Mouse (Mus musculus): ENCODE data around the gene Gm3448. TPM values are rescaled to one million over a fixed set of nuclear protein-coding genes. Genes with fewer than 3 reads are reported as not detected.

The Gm3448 gene
- polyA plus RNA-seq, 1 experiment from 2014 or later, result 5.1 TPM

GRCm38 (mm10) chr17:14949161-14949827 lies 92.0 kb downstream of the Gm3448 start:
- Histone ChIP-seq H3K4me1 (replicated peaks; ENCODE audit: control insufficient read depth, insufficient read depth, low read length) (peaks cover 7% of the 10 kb centered on the region), H3K9ac (replicated peaks; ENCODE audit: low read depth, low read length) (no peak overlapping the region), H3K27me3 (replicated peaks; ENCODE audit: control insufficient read depth, insufficient read depth, low read length) (no peaks in the 10 kb centered on the region), H3K4me2 (ENCODE audit: low read length) (no peak overlapping the region), H3K36me3 (ENCODE audit: control insufficient read depth, insufficient read depth) (peaks cover 15% of the 10 kb centered on the region), H3K4me3 (replicated peaks; ENCODE audit: low read length) (no peak overlapping the region), H3K9me3 (ENCODE audit: control insufficient read depth, low read length) (no peaks in the 10 kb centered on the region), H3K27ac (ENCODE audit: low read length) (no peak overlapping the region)
- no peak for ATAC-seq
- 87% methylated on average over 7 of the region's 7 CpGs for WGBS

Other genes with a start within 250 kb of the Gm3448 start
- 6.3 and 7.5 TPM in 2 replicates for gene Wdr27, start 98.4 kb downstream of the Gm3448 start, polyA plus RNA-seq (2015; fragmentation: Nextera tagmentation; extraction: Ambion mirVana)
- 33.1 and 37.3 TPM in 2 replicates for gene 1600012H06Rik, start 98.4 kb downstream of the Gm3448 start, polyA plus RNA-seq (2015; fragmentation: Nextera tagmentation; extraction: Ambion mirVana)
- gene Phf10, start 80.3 kb downstream of the Gm3448 start, polyA plus RNA-seq (2015; fragmentation: Nextera tagmentation; extraction: Ambion mirVana), result 15.1 and 15.3 TPM in 2 replicates
- 6.9 and 7.5 TPM in 2 replicates for gene 9030025P20Rik, start 63.1 kb downstream of the Gm3448 start, polyA plus RNA-seq (2015; fragmentation: Nextera tagmentation; extraction: Ambion mirVana)
- 0.47 and 0.86 TPM in 2 replicates for gene Gm3417, start 62.7 kb downstream of the Gm3448 start, polyA plus RNA-seq (2015; fragmentation: Nextera tagmentation; extraction: Ambion mirVana)
- 8.5 and 9.9 TPM in 2 replicates for gene Gm3435, start 31.4 kb downstream of the Gm3448 start, polyA plus RNA-seq (2015; fragmentation: Nextera tagmentation; extraction: Ambion mirVana)
- 73.3 and 86.6 TPM in 2 replicates for gene Ermard, start 329 bp downstream of the Gm3448 start, polyA plus RNA-seq (2015; fragmentation: Nextera tagmentation; extraction: Ambion mirVana)
- not detected in 2 replicates for gene Tcte3, start within 50 bp of the Gm3448 start, polyA plus RNA-seq (2015; fragmentation: Nextera tagmentation; extraction: Ambion mirVana)

All from forebrain, embryonic 16.5 days (tissue).